Mouse (Mus musculus) heart, embryonic 10.5 days (tissue): ENCODE data around the gene Palm3. TPM values are rescaled to one million over a fixed set of nuclear protein-coding genes. Genes with fewer than 3 reads are reported as not detected.
"Not testable (repeated sequence)": the region's sequence is repeated elsewhere in the genome, so short reads cannot be mapped to it uniquely, and the experiment has no call there.

ENCODE experiments used
- DNase-seq: peaks from one replicate; pipeline ENCODE4 v3.0.0-alpha.2; 2017; ENCODE audit warnings: low spot score
- H3K27ac ChIP-seq: fragments of 300-500 bp; sonication (generic); 2 replicates; pipeline ENCODE4 v1.5.1; 2016; ENCODE audit warnings: mild to moderate bottlenecking
- H3K27me3 ChIP-seq: fragments of 300-500 bp; sonication (generic); 2 replicates; pipeline ENCODE4 v1.6.1; 2016; ENCODE audit warnings: mild to moderate bottlenecking; ENCODE audit not compliant: poor library complexity, insufficient read depth, severe bottlenecking
- H3K36me3 ChIP-seq: fragments of 300-500 bp; sonication (generic); 2 replicates; pipeline ENCODE4 v1.6.1; 2016; ENCODE audit warnings: mild to moderate bottlenecking, moderate library complexity
- H3K4me1 ChIP-seq: fragments of 300-500 bp; sonication (generic); 2 replicates; pipeline ENCODE4 v1.6.1; 2016; ENCODE audit warnings: mild to moderate bottlenecking
- H3K4me3 ChIP-seq: fragments of 300-500 bp; sonication (generic); 2 replicates; pipeline ENCODE4 v1.5.1; 2016; ENCODE audit warnings: mild to moderate bottlenecking, moderate library complexity
- H3K9me3 ChIP-seq: fragments of 300-500 bp; sonication (generic); 2 replicates; pipeline ENCODE4 v1.6.1; 2016; ENCODE audit warnings: mild to moderate bottlenecking, moderate library complexity
- WGBS: fragments of 180-500 bp; shearing (Covaris S2); methylation state at CpG from one replicate; pipeline ENCODE4 v1.1.7; 2016; 5-methylcytosine and 5-hydroxymethylcytosine counted together
- polyA plus RNA-seq: library from polyadenylated mRNA; unstranded; fragments of >200 nt; fragmentation: Nextera tagmentation; extraction: Ambion mirVana; gene quantifications from 2 replicates; pipeline ENCODE4 v1.2.1, GENCODE M21; 2016

Gene Palm3
- polyA plus RNA-seq, 1 experiment from 2014 or later = 7.4 TPM

GRCm38 (mm10) chr8:83982449-83982848, 38.8 kb upstream of the Palm3 start:
- Histone ChIP-seq H3K4me1 (peaks cover 33% of the 10 kb centered on the region), H3K27me3 (no peaks in the 10 kb centered on the region), H3K27ac (no peak overlapping the region), H3K36me3 (peaks cover 86% of the 10 kb centered on the region), H3K9me3 (no peaks in the 10 kb centered on the region), H3K4me3 (no peak overlapping the region)
- WGBS = 70% methylated on average over 4 of the region's 4 CpGs
- no peak for DNase-seq

DNA sequence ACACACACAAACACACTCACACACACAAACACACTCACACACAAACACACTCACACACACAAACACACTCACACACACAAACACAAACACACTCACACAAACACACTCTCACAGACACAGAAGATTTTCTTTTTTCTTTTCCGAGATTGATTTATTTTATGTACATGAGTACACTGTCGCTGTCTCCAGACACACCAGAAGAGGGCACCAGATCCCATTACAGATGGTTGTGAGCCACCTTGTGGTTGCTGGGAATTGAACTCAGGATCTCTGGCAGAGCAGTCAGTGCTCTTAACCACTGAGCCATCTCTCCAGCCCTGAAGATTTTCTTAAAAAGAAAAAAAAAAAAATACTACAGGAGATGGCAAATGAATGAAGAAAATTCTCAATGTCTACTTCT, 38.0 kb upstream of the Palm3 start:
- not testable (repeated sequence) for H3K9me3 ChIP-seq, DNase-seq, H3K4me3 ChIP-seq, H3K27ac ChIP-seq, H3K27me3 ChIP-seq
- Histone ChIP-seq H3K4me1 (peaks cover 26% of the 10 kb centered on the region), H3K36me3 (peaks cover 92% of the 10 kb centered on the region)
- WGBS = 93% methylated on average over 2 of the region's 2 CpGs

DNA sequence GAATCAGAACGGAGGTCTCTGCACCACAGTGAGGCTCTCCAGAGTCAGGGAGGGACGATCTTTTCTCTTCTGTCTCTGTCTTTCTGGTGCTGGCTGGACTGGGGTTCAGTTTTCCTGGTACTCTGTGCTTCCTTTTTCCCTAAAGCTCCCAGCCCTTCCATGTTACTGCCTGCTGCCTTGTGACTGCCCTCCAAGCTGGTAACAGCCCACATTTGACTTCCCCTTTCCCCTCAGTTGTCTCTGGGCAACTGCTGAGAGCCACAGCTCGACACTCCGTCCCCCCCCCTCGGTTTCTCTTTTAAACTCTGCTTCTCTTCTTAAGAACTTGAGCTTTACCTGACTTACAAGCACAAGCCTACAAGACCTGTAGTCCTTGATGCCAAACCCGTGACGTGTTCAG, 32.0 kb upstream of the Palm3 start:
- Histone ChIP-seq H3K36me3 (peaks cover 93% of the 10 kb centered on the region), H3K4me1 (no peaks in the 10 kb centered on the region), H3K9me3 (no peaks in the 10 kb centered on the region), H3K27ac (no peak overlapping the region), H3K27me3 (no peaks in the 10 kb centered on the region), H3K4me3 (no peak overlapping the region)
- 88% methylated on average over 7 of the region's 7 CpGs for WGBS
- DNase-seq = no peak

- H3K4me3 ChIP-seq = no peak overlapping the region
- no peak for DNase-seq
- no peaks in the 10 kb centered on the region for H3K4me1 ChIP-seq
- WGBS = 93% methylated on average over 14 of the region's 14 CpGs
- H3K27me3 ChIP-seq = no peaks in the 10 kb centered on the region
- H3K9me3 ChIP-seq = no peaks in the 10 kb centered on the region
- peaks cover 93% of the 10 kb centered on the region for H3K36me3 ChIP-seq
- no peak overlapping the region for H3K27ac ChIP-seq
These were observed 31.1 kb upstream of the Palm3 start for GRCm38 (mm10) chr8:83990170-83990569.

DNA sequence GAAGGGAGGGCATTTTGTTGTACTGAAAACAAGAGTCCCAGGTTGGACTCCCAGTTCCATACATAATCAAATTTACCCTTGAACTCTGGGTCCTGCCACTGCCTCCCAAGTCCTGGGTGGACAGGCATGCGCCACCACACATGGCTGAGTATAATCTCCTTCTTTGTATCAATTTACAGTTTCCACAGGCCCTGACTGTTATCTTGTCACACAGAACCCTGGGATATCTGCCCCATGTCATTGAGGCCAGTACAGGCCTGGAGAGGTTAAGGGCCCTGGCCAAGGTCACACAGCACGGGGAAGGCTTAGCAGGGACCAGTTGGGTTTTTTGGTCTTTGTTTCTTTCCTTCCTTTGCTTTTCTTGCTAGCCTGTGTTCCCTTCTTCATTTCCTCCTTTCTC, 28.8 kb upstream of the Palm3 start:
- Histone ChIP-seq H3K4me3 (no peak overlapping the region), H3K27me3 (no peaks in the 10 kb centered on the region), H3K27ac (no peak overlapping the region), H3K4me1 (peaks cover 9% of the 10 kb centered on the region), H3K9me3 (no peaks in the 10 kb centered on the region), H3K36me3 (peaks cover 77% of the 10 kb centered on the region)
- DNase-seq = no peak
- WGBS = 60% methylated on average over 2 of the region's 2 CpGs

DNA sequence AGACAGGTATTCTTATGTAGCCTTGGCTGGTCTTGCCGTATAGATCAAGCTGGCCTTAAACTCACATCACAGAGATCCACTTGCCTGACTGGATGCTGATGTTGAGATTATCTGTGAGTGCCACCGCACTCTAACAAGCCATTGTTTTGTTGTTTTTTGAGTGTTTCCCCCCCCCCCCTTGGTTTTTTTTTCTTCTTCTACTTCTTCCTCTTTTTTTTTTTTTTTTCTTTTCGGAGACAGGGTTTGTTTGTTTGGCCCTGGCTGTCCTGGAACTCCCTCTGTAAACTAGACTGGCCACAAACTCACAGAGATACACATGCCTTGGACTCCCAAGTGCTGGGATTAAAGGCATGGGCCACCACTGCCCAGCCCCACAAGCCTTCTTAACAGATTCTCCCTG, 27.2 kb upstream of the Palm3 start:
- DNase-seq = no peak
- Histone ChIP-seq H3K27me3 (no peaks in the 10 kb centered on the region; the same call in 1 of the 2 replicates), H3K27ac (no peak overlapping the region), H3K9me3 (no peaks in the 10 kb centered on the region), H3K4me3 (no peak overlapping the region), H3K36me3 (peaks cover 63% of the 10 kb centered on the region), H3K4me1 (peaks cover 17% of the 10 kb centered on the region)
- 68% methylated on average over 3 of the region's 3 CpGs for WGBS

- 17% methylated on average over 12 of the region's 12 CpGs for WGBS
- Histone ChIP-seq H3K4me3 (peak overlapping the region; percentile 82), H3K9me3 (no peaks in the 10 kb centered on the region), H3K4me1 (peaks cover 27% of the 10 kb centered on the region), H3K27ac (peak overlapping the region; percentile 95; the same call in 1 of the 2 replicates), H3K27me3 (peaks cover 19% of the 10 kb centered on the region), H3K36me3 (peaks cover 63% of the 10 kb centered on the region)
- DNase-seq = no peak
These were observed 25.3 kb upstream of the Palm3 start for GRCm38 (mm10) chr8:83995973-83996372.

DNA sequence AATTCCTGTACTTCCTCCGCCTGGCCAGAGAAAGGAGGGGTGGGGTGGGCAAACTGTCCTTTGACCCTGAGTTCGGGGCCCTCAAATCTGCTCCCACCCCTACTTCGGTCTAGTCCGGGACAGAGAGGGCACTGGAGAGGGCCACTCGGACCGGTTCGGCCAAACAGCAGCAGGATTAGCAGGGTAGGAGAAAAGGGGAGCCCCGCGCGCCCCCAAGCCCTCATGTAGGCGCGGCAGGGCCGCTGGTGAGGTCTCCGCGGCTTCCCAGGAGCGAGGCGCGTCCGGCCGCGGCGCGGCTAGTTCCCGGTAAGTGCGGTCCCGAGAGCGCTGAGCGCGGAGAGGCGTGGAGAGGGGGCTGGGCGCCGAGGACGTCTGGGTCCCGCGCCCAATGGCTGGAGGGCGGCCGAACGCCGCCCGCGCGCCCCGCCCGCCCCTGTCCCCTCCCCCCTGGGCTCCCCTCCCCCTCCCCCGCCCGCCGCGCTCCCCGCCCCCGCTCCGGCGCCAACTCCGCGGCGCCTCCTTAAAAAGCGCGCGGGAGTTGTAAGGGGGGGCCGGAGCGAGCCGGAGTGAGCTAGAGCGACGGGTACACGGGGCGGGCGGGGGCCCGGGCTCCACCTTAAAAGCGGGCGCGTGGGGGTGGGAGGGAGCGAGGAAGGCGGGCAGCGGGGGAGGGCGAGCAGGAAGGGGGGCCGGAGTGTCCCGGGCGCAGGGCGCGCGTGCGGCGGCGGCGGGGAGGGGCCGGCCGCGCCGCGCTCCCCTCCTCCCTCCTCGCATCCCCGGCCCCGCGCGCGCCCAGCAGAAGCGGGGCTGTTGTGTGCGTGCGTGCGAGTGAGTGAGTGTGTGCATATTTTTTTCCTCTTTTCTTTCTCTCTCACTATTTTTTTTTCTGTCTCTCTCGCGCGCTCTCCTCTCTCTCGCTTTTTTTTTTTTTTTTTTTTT, 24.4 kb upstream of the Palm3 start:
- DNase-seq = peak; percentile 94
- under 1% methylated on average over 50 of the region's 103 CpGs for WGBS
- Histone ChIP-seq H3K27me3 (peaks cover 27% of the 10 kb centered on the region), H3K36me3 (peaks cover 63% of the 10 kb centered on the region), H3K4me3 (peak overlapping the region; percentile 82), H3K4me1 (peaks cover 34% of the 10 kb centered on the region), H3K9me3 (no peaks in the 10 kb centered on the region), H3K27ac (peak overlapping the region; percentile 95)

DNA sequence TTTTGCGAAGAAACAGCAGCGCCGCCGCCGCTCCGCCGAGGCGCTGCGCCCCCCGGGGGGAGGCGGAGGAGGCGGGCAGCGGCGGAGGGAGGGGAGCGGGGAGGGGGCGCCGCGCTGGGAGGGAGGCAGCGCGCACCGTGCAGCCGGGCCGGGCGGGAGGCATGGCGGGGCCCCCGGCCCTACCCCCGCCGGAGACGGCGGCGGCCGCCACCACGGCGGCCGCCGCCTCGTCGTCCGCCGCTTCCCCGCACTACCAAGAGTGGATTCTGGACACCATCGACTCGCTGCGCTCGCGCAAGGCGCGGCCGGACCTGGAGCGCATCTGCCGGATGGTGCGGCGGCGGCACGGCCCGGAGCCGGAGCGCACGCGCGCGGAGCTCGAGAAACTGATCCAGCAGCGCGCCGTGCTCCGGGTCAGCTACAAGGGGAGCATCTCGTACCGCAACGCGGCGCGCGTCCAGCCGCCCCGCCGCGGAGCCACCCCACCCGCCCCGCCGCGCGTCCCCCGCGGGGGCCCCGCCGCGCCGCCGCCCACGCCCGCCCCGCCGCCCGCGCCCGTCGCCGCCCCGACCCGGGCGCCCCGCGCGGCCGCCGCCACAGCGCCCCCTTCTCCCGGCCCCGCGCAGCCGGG, 23.6 kb upstream of the Palm3 start, which contains the start of gene Samd1:
Gene Samd1 (plus strand): TSS at position 162 of the 631 bp plus-strand sequence.
- 10% methylated on average over 107 of the region's 112 CpGs for WGBS
- Histone ChIP-seq H3K9me3 (no peaks in the 10 kb centered on the region), H3K36me3 (peaks cover 56% of the 10 kb centered on the region), H3K4me1 (peaks cover 34% of the 10 kb centered on the region), H3K4me3 (peak within 1 kb of the TSS; percentile 82), H3K27ac (peak within 1 kb of the TSS; percentile 95), H3K27me3 (peaks cover 35% of the 10 kb centered on the region)
- DNase-seq = no peak

- peaks cover 38% of the 10 kb centered on the region for H3K4me1 ChIP-seq
- no peak for DNase-seq
- WGBS = 10% methylated on average over 92 of the region's 92 CpGs
- peak overlapping the region; percentile 82 for H3K4me3 ChIP-seq
- peak overlapping the region; percentile 85 for H3K27ac ChIP-seq
- peaks cover 43% of the 10 kb centered on the region for H3K27me3 ChIP-seq
- no peaks in the 10 kb centered on the region for H3K9me3 ChIP-seq
- H3K36me3 ChIP-seq = peaks cover 58% of the 10 kb centered on the region
These were observed 22.8 kb upstream of the Palm3 start for GRCm38 (mm10) chr8:83998231-83999056.

GRCm38 (mm10) chr8:83999057-83999705, 22.1 kb upstream of the Palm3 start:
- H3K9me3 ChIP-seq = no peaks in the 10 kb centered on the region
- H3K27me3 ChIP-seq = peaks cover 43% of the 10 kb centered on the region
- no peak for DNase-seq
- peaks cover 52% of the 10 kb centered on the region for H3K36me3 ChIP-seq
- peaks cover 44% of the 10 kb centered on the region for H3K4me1 ChIP-seq
- WGBS = 69% methylated on average over 16 of the region's 16 CpGs
- H3K27ac ChIP-seq = no peak overlapping the region
- H3K4me3 ChIP-seq = peak overlapping the region; percentile 82

DNA sequence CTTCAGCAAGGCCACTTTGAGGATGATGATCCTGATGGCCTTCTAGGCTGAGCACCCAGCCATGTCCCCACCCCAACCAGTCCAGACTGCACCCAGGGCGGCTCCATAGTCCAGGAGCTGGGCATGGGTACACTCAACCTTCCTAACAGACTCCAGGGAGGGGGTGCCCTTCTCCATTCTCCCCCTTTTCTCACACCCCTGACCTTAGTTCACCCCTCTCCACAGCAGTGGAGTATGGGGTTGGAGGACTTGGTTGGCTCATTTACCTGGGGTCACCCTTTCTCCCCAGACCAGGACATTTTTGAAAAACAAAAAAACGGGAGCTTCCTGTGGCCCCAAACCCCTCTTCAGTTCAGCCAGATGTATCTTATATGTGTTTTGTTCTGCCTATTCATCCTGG, 21.4 kb upstream of the Palm3 start:
- Histone ChIP-seq H3K27me3 (peaks cover 43% of the 10 kb centered on the region), H3K27ac (no peak overlapping the region), H3K4me3 (peak overlapping the region; percentile 82; the same call in 1 of the 2 replicates), H3K36me3 (peaks cover 45% of the 10 kb centered on the region), H3K9me3 (no peaks in the 10 kb centered on the region), H3K4me1 (peaks cover 48% of the 10 kb centered on the region)
- DNase-seq = no peak
- 92% methylated on average over 2 of the region's 2 CpGs for WGBS
